Mouse (Mus musculus): Measurements from ENCODE around the gene Mgat4e.

DNA sequence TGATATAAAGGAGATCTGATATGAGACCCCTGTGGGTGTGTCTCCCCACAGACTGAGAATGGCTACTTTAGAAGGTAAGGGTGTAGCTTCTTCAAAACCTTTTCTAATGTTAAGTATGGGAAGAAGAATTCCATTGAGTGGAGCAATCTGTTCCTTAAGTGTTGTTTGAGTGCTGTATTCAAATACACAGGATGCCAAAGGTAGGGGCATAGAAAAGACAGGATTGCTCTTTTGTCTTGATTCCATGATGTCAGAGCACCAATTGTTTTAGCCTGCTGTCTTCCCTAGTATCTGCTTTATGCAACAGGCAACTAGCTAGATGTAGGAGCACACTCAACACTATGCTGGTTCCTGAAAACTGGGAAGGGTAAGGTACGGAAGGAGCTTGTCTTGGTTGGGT is 14.4 kb downstream of the Mgat4e start:
- TF ChIP-seq CTCF (IDR thresholded peaks at IDR 0.05; ENCODE audit: control insufficient read depth, insufficient read depth, insufficient read length) (no peak), MAX (IDR thresholded peaks at IDR 0.05) (no peak), USF1 (IDR thresholded peaks at IDR 0.05; ENCODE audit: low read depth) (no peak), MYOD1 (IDR thresholded peaks at IDR 0.05; ENCODE audit: control insufficient read depth, insufficient read length, low read depth) (no peak)
